Mouse (Mus musculus) bone marrow, adult 2 months (tissue): ENCODE results near the gene Palld.

Source experiments
- CTCF ChIP-seq: fragments of 200-500 bp; IDR thresholded peaks from 2 replicates; pipeline ENCODE4 v1.5.1; 2011; ENCODE audit warnings: low read length, control low read depth; ENCODE audit not compliant: control insufficient read depth, insufficient read depth
- POLR2A ChIP-seq: fragments of 200-500 bp; IDR thresholded peaks from 2 replicates; pipeline ENCODE4 v1.6.1; 2011; ENCODE audit warnings: low read depth, mild to moderate bottlenecking, control low read depth, low read length, borderline replicate concordance; ENCODE audit not compliant: control insufficient read depth

- no peak for TF ChIP-seq POLR2A
- no peak for TF ChIP-seq CTCF
Observed at GRCm38 (mm10) chr8:61708586-61709305, 193.7 kb downstream of the Palld start.
